Mouse (Mus musculus) ES-CJ7 (cell line): ENCODE data around the gene Dok7.

ENCODE experiments used
- DNase-seq: peaks from one replicate; pipeline ENCODE4 v3.0.0; 2011; ENCODE audit warnings: low read depth, low spot score

The Dok7 gene

DNA sequence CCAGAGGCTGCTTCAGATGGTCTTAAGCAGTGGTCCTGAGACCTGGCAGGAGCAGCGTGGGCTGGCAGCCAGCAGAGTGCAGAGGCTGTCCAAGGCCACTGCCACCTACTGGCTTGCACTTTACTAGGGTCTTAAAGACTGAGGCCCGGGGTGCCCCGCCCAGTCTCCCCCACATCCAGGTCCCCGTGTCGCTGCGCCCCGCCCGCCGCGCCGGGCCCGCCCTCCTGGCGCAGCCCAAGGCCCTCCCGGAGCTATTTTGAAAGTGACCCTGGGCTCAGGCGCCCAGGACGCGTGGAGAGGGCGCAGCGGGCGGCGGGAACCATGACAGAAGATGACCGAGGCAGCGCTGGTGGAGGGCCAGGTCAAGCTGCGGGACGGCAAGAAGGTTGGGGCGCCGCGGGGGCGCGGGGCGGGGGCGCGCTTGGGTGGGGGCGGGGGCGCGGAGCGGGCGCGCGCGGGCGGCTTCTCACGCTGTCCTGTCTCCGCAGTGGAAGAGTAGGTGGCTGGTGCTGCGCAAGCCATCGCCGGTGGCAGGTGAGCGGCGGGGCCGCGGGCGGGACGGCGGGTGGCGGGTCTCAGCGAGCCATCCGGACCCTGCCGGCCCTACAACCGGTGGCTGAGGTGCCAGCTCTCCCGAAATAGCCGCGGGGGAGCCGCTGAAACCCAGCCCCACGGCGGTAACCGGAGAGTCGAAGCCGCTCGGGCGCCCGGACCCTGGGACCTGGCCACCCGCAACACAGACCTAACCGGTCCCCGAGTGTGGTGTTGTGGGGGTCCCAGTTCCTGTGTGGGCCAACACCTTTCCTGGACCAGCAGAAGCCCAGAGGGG, at the start of gene Dok7:
Gene Dok7 (plus strand): TSS at position 163 of the 829 bp plus-strand sequence.
- DNase-seq = peak; percentile 30

DNA sequence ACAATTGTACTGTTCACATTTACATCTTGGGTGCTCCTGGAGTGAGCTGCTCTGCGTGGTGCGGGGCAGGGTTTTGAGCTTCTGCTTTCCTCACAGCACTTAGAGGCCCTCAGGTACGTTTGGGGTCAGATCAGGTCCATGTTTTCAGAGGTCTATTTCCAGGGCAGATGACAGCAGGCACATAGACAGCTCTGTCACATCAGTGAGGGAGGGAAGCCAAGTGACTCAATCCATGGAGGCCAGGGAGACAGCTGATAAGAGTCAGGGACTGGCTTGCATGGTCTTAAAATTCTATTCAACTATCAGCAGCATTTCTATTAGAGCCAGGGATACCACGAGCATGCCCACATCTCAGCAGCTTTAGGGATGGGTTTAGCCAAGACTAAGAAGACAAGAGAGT, 47.4 kb upstream of the Dok7 start:
- DNase-seq = no peak

DNA sequence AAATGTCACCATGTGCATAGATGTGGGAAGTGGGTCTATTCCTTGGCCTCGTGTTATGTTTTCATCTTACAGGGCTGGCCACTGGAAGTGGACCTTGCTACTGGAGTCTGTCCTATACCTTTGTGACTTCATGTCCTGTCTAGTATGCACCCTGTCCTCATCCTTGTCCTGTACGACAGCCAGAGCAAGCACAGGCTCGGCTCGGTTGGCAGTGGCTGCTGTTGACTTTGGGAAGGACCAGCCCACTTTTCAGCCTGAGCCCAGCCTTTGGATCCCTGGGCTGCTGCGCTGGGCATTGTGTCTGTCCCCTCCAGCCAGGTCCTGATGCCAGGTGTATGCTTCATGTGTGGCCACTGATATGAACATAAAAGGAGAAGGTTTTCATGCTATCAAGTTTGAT, 45.9 kb upstream of the Dok7 start:
- DNase-seq = no peak

DNA sequence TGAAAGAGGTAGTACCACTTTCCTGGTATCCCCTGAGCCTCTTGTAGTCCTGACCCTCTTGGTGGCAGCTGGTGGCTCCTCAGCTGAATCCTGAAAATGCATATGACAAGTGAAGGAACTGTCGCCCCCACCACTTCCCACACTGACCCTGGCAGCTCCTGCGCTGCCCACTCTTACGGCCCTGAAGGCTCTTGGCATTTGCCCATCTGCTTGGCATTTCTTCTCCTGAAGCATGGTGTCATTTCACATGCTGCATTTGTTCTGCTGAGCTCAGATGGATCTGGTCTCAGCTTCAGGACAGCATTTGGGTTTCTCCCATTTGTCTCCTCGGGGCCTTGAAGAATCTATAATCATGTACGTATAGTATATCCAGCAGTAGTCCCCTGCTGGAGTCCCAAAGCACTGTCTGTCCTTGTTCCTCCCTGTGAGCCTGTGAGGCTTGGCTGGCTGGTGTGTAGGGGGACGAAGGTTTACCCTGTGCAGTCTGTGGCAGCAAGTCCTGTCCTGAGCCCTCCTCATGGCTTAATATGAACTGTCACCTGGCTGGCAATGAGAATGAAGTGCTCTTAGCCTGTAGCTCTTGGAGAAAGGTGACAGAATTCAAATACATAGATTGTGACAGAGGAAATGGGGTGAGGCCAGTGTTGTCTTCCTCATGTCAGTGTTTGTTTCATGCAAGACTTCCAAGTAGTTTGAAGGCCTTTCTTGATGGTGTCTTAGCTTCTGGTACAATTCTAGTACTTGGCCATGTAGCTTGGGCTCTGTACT, 45.2 kb upstream of the Dok7 start:
- no peak for DNase-seq

DNA sequence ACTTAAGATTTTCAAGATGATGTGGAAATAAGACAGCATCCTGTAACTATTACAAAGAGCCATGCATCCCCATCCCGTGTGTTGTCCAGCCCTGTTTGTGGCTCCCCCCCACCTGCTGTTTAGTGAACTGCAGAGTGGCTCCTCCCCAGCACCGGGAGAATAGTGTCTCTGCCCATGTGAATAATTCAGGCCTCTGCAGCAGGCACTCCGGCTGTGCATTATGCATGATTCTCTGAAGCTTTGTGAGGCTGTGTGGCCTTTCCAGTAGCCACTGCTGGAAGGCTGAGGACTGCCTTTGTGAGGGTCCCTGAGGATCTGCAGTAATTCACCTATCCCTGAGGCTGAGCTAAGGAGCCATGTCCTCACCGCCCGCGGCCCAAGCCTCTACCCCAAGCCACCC, 42.5 kb upstream of the Dok7 start:
- DNase-seq = no peak

DNA sequence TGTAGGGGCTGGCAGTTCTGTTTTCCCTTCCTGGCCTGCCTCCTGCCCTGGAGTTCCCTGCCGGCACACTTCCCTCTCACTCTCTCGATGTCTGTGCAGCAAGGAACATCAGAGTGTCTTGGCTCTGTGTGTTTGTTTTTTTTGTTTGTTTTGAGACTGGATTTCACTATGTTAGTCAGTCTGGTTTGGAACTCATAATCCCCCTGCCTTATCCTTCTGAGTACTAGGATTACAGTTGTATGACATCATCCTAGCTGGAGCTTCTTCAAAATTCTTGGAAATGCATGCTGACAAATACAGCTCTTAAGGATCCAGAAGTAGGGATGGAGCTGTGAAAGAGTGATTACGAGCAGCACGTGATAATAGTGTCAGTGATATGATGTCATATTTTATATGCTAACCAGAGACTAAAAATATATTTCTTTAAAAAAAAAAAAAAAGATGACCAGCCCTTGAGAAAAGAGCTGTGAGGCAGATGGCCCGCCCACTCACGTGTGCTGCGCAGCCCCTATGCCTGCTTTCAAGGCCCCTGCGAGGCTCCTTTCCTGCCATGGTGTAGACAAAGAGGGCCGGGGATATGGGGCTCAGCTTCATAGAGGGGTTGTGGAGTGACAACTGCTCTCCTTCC, 36.8 kb upstream of the Dok7 start:
- no peak for DNase-seq

DNA sequence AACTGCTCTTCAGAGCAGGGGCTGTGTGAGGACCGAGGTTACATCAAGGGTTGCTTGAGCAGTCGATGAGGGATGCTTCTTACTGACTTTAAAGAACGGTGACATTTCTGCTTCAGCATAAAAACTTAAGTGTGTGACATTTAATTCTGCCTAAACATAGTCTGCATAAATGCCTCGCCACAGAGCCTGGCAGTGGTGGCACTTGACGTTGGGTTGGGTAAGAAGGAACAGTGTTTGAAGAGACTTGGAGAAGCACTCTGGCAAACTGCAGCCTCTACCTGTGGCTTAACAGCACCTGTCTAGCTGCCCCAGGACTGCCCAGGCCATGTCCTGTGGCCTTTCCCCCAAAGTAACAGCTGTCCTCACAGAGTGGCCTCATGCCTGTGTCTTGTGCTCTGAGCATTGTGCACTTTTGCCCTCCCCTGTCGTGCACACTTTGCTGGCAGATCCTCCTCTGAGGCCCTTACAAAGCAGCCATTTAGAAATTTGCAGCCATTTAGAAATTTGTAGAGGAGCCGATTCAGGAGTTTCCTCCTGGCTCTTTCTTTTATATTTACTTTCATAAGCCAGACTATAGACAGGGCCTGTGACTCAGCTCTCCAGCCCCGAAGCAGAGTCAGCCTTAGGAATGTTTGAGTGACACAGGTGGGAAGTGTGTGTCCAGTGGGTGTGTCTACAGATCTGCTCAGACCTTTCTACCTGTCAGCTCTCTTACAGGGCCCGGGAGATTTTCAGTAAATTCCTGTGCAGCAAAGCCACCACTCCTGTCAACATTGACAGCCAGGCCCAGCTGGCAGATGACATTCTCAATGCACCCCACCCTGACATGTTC, 35.9 kb upstream of the Dok7 start:
- DNase-seq = no peak

DNA sequence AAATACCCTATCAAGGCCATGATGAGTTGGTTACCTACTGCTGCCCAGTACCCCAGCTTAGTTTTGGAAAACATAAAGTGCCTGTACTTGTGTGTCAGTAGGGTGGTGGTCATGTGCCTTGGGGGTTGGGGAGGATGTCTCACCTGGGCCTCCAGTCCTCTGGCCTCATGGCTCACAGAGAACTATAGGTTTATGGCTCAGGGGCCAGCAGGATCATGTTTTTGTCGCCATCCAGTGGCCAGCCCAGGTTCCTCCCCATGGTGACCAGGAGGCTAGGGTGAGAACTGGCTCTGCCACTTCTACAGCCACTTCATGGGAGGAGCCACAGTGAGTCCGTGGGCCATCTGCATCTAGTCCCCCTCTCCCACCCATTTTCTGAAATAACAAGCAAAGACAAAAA, 31.6 kb upstream of the Dok7 start:
- DNase-seq = peak; percentile 21

DNA sequence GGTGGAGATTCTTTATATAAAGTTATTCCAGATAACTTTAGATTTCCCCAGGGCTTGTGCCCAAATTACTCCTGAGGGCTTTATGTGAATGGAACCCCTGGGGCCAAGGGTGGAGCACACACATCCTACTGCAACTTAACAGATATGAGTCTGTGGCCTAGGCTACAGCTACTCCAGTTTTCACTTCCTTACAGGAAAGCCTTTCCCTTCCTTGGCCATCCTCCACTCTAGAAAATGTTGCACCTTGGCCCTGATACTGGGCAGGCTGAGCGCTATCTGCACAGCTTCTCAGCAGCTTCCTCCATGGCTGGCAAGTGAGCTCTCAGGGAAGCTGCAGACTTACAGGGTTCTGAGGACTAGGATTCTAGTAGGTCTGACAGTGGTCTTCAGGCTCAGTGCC, 27.3 kb upstream of the Dok7 start:
- DNase-seq = no peak

DNA sequence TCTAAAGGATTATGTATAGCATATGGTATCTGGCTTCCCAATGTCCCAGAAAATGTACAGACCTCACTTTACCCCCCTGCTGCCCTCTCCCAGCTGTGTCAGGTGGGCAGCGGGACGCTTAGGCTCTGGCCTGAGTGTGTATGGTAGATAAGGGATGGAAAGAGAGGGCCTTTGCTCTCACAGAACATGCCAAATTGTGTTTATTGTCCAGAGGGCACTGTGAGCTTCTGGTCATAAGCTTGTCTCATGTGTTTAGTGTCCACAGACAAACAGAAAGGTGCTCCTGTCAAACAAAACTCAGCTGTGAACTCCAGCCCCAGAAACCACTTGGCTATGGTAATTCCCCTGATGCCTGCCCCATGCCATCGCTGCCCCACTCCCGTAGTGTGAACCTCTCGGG, 26.8 kb upstream of the Dok7 start:
- DNase-seq = no peak

DNA sequence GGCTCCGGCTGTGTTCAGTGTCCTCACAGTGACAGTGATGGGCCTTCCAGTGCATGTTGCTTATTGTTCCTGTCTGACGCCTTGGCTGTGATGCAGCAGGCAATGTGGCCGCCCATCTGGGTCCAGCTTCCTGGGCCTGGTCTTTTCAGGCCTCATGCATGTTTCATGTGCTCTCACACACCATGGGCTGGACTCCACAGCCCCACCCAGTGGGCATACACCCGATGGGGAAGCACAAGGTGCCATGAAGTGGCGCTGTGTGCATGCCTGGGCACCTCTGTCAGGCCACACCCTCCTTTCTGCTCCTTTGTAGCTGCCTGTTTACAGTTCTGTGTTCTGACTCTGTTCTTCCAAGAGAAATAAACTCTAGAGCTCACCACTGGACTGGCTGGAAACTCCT, 23.5 kb upstream of the Dok7 start:
- no peak for DNase-seq

DNA sequence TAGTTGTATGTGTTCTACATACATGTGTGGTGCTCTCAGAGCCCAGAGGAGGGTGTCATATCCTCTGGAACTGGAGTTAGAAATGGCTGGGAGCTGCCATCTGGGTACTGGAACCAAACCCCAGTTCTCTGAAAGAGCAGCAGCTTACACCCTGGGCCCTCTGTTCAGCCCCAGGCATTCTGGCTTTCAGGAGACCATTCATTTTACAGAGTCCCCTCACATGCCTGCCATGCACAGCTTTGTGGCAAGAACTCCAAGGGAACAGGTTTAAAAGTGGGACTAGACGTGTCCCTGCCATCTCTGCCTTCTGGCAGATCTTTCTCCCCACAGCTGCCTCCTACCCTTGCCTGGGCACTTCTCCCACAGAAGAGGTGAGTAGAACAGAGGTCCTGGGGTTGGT, 22.9 kb upstream of the Dok7 start:
- DNase-seq = no peak

DNA sequence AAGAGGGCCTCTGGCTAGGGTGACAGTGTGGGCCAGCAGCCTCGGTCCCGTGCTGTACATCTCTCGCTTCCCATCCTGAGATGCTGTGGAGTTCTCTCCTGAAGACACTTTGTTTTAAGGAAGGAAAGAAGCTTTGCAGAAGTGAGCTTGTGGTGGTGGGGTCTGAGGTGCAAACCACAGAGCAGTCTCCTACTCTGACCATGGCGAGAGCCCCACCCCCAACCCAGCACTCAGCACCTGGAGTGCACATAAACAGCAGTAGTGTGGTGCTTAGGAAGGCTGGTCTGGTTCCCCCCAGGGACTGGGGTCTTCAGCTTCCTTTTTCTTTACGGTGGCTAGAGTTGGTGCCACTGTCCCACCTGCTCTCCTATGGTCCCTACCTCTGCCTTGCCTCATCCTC, 21.4 kb upstream of the Dok7 start:
- DNase-seq = no peak

DNA sequence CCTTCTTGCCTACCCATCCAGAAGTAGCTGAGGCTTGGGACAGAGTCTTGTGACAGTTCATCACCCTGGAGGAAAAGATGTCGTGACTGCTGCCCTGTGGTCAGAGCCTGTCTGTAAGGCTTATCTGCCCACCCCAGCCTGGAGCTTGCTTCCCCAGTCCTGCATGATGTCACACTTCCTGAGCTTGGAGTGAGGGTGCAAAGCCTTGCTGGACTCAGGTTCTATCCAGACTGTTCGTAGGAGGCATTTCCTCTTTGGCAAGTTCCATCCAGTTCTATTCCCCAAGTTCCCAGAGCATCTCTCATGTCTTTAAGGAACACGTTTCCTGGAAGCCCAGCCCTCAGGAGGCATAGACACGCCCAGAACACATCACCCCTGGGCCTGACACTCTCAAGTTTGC, 20.8 kb upstream of the Dok7 start:
- no peak for DNase-seq

DNA sequence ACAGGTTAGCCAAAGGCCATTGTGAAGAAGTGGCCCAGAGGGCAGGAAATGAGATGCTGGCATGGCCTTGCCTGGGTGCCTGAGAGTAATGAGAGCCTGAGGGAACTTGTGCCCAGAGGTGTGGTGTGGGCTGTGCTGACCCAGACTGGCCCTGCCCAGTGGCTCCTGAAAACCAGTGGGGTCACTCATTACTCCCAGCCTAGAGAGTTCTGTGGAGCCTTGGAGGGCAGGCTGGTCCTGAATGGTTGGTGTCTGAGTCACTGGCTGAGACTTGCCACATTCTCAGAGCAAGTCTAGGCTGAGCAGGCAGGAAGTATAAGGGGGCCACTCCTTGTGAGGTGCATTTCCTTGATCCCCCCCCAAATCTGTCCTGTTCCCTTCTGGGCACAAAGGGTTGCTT, 19.1 kb upstream of the Dok7 start:
- DNase-seq = no peak

DNA sequence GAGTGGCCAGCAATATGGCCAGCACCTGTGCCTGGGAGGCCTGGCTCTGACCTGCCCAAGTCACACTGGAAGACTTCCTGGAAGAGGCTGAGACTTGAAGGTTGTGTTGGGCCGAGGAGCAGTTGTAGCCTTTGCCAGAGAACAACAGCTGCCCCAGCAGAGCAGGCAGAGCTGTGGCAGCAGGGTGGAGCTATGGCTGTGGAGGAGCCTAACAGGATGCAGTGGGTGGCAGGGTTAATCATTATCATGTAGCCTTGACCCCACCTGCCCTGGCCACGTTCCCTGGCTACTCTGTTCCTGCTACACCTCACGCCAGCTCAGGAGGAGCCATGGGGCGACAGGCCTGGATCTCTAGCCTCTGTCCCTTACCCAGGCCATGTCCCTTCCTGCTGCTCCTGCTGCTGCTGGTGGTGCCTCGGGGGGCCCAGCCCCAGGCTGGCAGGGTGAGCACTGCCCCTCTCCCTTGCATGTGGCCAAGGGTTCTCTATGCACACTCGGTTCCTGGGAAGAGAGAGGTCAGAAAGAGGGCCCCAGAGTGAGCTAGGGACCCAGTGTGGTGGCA, 15.2 kb upstream of the Dok7 start, which contains the start of gene Hgfac:
Gene Hgfac (plus strand): TSS at position 242 of the 562 bp plus-strand sequence.
- no peak for DNase-seq

DNA sequence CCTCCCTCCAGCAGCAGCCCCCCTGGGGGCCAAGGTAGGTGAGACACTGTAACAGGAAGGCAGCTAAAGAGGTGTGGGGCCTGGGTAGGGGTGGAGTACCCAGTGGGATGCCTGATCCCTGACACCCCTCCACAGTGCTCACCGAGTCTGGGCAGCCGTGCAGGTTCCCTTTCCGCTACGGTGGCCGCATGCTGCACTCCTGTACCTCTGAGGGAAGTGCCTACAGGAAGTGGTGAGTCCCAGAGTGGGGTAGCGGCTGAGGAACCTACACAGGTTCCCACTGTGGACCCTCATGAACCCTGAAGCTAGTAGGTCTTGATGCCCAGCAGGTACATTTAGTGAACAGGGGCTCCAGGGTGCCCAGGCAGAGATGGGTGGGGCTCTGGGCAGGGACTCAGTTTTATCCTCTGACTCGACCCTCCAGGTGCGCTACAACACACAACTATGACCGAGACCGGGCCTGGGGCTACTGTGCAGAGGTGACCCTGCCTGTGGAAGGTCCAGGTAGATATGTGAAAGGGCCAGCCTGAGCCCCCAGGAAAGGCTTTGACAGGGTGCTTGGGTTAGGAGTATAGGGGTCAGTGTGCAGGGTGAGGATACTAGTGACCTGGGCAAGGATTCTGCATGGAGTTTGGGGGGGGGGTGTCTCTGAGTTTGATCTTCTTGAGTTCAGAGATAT, 14.0 kb upstream of the Dok7 start:
- no peak for DNase-seq

DNA sequence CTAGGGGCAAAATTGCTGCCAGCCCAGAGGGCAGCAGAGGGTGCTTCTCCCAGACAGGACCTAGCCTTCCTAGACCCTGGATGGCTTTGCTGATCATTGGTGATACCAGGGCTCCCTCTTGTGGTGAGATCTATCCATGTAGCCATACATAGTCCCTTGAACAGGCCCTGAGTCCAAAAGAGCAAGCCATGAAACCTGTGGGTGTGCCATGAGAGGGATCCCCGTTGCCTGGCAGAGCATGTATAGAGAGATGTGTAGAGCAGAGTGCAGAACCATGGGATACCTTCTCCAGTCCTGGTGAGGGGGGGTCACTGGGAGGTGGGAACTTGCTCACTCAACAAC, 13.5 kb upstream of the Dok7 start:
- peak; percentile 77 for DNase-seq

DNA sequence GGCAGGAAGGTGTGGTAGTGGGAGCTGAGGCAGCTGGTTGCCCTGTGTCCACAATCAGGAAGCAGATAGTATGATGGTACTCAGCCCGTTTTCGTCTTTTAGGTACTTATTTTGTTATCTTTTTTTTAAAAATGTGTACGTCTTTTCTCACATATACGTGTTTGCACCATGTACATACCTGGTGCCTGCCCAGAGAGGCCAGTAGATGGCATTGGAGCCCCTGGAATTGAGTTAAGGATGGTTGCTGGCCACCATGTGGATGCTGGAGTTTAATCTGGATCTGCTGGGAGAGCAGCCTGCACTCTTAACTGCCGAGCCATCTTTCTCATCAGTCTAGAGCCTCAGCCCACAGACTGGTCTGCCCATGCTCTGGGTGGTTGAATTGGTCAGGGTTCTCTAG, 6.0 kb upstream of the Dok7 start:
- DNase-seq = peak; percentile 26

DNA sequence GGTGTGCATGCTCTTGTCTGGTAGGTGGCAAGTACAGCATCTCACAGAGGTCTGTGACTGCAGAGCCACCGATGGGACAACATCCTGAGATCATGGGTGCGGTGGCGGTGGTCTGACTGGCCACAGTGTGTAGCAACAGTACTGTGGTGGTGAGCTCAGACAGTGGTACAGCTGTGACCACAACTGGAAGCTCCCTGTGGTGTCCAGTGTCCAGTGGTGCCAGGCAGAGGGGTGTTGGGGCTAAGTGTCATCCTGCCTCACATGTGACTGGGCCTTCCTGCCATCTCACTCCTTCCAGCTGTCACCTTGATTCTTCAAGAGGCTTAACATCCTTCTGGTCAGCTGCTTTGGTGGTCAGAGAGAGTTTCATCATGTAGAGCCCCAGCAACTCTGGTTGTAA, 1.9 kb upstream of the Dok7 start:
- no peak for DNase-seq

DNA sequence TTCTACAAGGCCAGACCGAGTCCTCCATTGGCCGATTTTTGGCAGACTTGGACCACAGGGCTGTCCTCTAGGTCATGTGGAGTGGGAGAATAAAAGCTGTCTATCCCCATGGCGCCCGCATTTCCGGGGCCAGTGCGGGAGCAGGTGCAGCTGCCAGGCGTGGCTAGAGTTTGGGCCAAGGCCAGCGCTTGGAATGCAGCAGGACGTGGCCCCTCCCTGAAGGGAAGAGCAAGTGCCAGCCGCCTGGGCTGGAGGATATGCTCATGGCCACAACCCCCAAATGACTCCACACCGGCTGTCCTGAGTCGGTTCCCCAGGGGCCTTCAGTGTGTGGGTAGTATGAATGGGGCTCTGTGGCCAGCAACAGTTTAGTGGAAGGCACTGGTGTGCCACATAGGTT, 1.5 kb upstream of the Dok7 start:
- no peak for DNase-seq
